Mouse (Mus musculus) intestine, embryonic 14.5 days (tissue): ENCODE data around the gene Eri3. TPM values are rescaled to one million over a fixed set of nuclear protein-coding genes. Genes with fewer than 3 reads are reported as not detected.

ENCODE experiments used
- ATAC-seq: fragments of 200-750 bp; cut with Nextera tagmentation; replicated peaks from 2 replicates; pipeline ENCODE4 v1.8.0; 2017; ENCODE audit warnings: low read depth, moderate number of reproducible peaks, moderate TSS enrichment, moderate library complexity; ENCODE audit not compliant: low FRiP score, low TSS enrichment
- DNase-seq: peaks from one replicate; pipeline ENCODE4 v3.0.0-alpha.2; 2018; ENCODE audit warnings: low spot score
- H3K27ac ChIP-seq: fragments of 300-500 bp; sonication (generic); 2 replicates; pipeline ENCODE4 v1.5.1; 2014; ENCODE audit warnings: low read depth, mild to moderate bottlenecking, control low read depth
- H3K27me3 ChIP-seq: fragments of 300-500 bp; sonication (generic); replicated peaks from 2 replicates; pipeline ENCODE4 v1.6.1; 2014; ENCODE audit warnings: low read length, control low read depth; ENCODE audit not compliant: control insufficient read depth, insufficient read depth
- H3K36me3 ChIP-seq: fragments of 300-500 bp; sonication (generic); 2 replicates; pipeline ENCODE4 v1.6.1; 2014; ENCODE audit warnings: low read length, control low read depth; ENCODE audit not compliant: control insufficient read depth, insufficient read depth
- H3K4me1 ChIP-seq: fragments of 300-500 bp; sonication (generic); replicated peaks from 2 replicates; pipeline ENCODE4 v1.6.1; 2014; ENCODE audit warnings: low read length, control low read depth, mixed read lengths; ENCODE audit not compliant: control insufficient read depth, insufficient read depth
- H3K4me2 ChIP-seq: fragments of 300-500 bp; sonication (generic); 2 replicates; pipeline ENCODE4 v1.6.1; 2014; ENCODE audit warnings: low read length
- H3K4me3 ChIP-seq: fragments of 300-500 bp; sonication (generic); 2 replicates; pipeline ENCODE4 v1.5.1; 2014; ENCODE audit warnings: low read depth, low read length, control low read depth, mixed read lengths
- H3K9ac ChIP-seq: fragments of 300-500 bp; sonication (generic); 2 replicates; pipeline ENCODE4 v1.6.1; 2014; ENCODE audit warnings: mild to moderate bottlenecking, low read length
- H3K9me3 ChIP-seq: fragments of 300-500 bp; sonication (generic); 2 replicates; pipeline ENCODE4 v1.6.1; 2016; ENCODE audit warnings: low read length, control low read depth; ENCODE audit not compliant: control insufficient read depth
- WGBS: fragments of 180-500 bp; shearing (Covaris S2); extraction: QIAGEN DNeasy Blood & Tissue Kit; methylation state at CpG from one replicate; pipeline ENCODE4 v1.1.7; 2014; 5-methylcytosine and 5-hydroxymethylcytosine counted together
- polyA plus RNA-seq: library from polyadenylated mRNA; unstranded; fragments of >200 nt; fragmentation: Nextera tagmentation; extraction: Ambion mirVana; gene quantifications from 2 replicates; pipeline ENCODE4 v1.2.1, GENCODE M21; 2014

Gene Eri3
- polyA plus RNA-seq, 1 experiment from 2014 or later, result 141 TPM

GRCm38 (mm10) chr4:117681931-117682461 is 131.8 kb downstream of the Eri3 start, which contains the start of gene Dmap1:
Gene Dmap1, minus strand, starts transcription at chr4:117682273.
- H3K4me1 ChIP-seq, result peaks cover 7% of the 10 kb centered on the region
- peak; percentile 98 for DNase-seq
- H3K4me2 ChIP-seq, result peak within 1 kb of the TSS; percentile 94
- no peaks in the 10 kb centered on the region for H3K9me3 ChIP-seq
- ATAC-seq, result peak; percentile 87
- peak within 1 kb of the TSS; percentile 43; the same call in 1 of the 2 replicates for H3K27ac ChIP-seq
- peak within 1 kb of the TSS; percentile 89 for H3K4me3 ChIP-seq
- H3K9ac ChIP-seq, result peak within 1 kb of the TSS; percentile 81
- WGBS, result under 1% methylated on average over 33 of the region's 33 CpGs
- peaks cover 38% of the 10 kb centered on the region for H3K36me3 ChIP-seq
- H3K27me3 ChIP-seq, result no peaks in the 10 kb centered on the region

GRCm38 (mm10) chr4:117682463-117682862 is 132.3 kb downstream of the Eri3 start:
- H3K27ac ChIP-seq, result peak overlapping the region; percentile 43; the same call in 1 of the 2 replicates
- H3K36me3 ChIP-seq, result peaks cover 34% of the 10 kb centered on the region
- ATAC-seq (no peak), DNase-seq (no peak)
- no peaks in the 10 kb centered on the region for H3K9me3 ChIP-seq
- H3K4me3 ChIP-seq, result peak overlapping the region; percentile 89
- H3K27me3 ChIP-seq, result no peaks in the 10 kb centered on the region
- H3K9ac ChIP-seq, result peak overlapping the region; percentile 81
- H3K4me1 ChIP-seq, result peaks cover 7% of the 10 kb centered on the region
- H3K4me2 ChIP-seq, result peak overlapping the region; percentile 94

- Histone ChIP-seq H3K4me1 (peaks cover 7% of the 10 kb centered on the region), H3K27ac (no peak overlapping the region), H3K36me3 (peaks cover 27% of the 10 kb centered on the region), H3K9ac (no peak overlapping the region), H3K4me2 (peak overlapping the region; percentile 94), H3K9me3 (no peaks in the 10 kb centered on the region), H3K27me3 (no peaks in the 10 kb centered on the region), H3K4me3 (no peak overlapping the region)
- no peak for DNase-seq
- ATAC-seq, result no peak
- WGBS, result 64% methylated on average over 6 of the region's 6 CpGs
Observed at GRCm38 (mm10) chr4:117683048-117683768, 133.0 kb downstream of the Eri3 start.

GRCm38 (mm10) chr4:117686354-117686753 is 136.2 kb downstream of the Eri3 start:
- DNase-seq (no peak), ATAC-seq (no peak)
- Histone ChIP-seq H3K36me3 (no peaks in the 10 kb centered on the region), H3K4me1 (peaks cover 4% of the 10 kb centered on the region), H3K4me2 (no peak overlapping the region), H3K27ac (no peak overlapping the region), H3K27me3 (no peaks in the 10 kb centered on the region), H3K9ac (no peak overlapping the region), H3K9me3 (no peaks in the 10 kb centered on the region), H3K4me3 (no peak overlapping the region)
- WGBS, result 80% methylated on average over 4 of the region's 4 CpGs

DNA sequence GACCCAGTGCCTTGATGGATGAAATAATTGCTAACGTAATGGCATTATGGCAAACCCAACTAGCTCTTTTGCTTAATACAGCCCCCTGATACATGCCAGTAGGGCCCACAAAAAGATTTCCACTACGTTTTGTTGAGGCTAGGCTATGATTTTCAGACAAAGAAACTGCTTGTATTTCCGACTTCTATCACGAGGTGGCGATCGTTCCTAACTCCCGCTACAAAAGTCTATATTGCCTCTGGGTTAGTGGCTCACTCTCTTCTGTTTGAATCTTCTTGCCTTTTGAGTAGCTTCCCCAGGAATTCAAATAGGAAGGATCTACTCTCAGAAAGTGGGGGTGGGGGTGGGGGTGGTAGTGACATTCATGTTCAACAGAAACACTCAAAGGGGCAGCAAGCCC is 155.2 kb downstream of the Eri3 start:
- Histone ChIP-seq H3K9me3 (no peaks in the 10 kb centered on the region), H3K4me3 (no peak overlapping the region), H3K4me2 (no peak overlapping the region), H3K27ac (no peak overlapping the region), H3K4me1 (no peaks in the 10 kb centered on the region), H3K9ac (no peak overlapping the region), H3K36me3 (no peaks in the 10 kb centered on the region), H3K27me3 (no peaks in the 10 kb centered on the region)
- peak; percentile 91 for DNase-seq
- 6% methylated on average over 7 of the region's 7 CpGs for WGBS
- no peak for ATAC-seq

DNA sequence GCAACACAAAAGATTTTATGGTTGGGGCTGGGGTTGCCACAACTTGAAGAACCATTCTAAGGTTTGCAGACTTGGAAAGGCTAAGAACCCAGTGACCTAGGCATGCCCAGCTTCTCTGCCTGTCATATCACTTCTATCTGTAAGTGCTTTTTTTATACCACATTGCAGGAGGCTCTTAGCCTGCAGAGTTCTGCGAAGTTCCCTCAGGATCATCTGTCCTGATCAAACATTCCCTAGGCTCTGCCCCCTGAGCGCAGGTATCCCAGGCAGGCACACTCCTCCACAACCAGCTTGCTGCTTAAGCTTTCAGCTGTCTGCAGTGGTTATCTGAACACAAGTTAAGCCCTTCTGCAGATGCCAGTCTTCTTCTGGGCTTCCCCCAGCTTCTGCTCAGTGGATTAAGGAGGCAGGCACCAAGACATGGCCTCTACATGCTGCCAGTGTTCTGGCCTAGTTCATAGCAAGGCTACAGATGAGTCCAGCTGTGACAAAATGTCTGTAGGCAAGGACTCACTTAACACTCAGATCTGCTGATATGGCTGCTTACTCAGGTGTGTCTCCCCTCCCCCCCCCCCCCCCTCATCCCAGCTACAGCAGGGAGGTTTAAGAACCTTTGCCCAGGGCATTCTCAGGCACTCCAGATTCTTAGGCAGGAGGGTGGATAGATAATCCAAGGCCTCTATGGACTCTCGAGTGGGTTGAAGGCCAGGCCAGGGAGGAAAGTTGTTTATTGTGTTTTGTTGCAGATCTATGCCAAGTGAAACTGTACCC is 158.8 kb downstream of the Eri3 start:
- DNase-seq, result no peak
- Histone ChIP-seq H3K9me3 (no peaks in the 10 kb centered on the region), H3K36me3 (no peaks in the 10 kb centered on the region), H3K4me1 (no peaks in the 10 kb centered on the region), H3K27ac (no peak overlapping the region), H3K4me2 (no peak overlapping the region), H3K9ac (no peak overlapping the region), H3K4me3 (no peak overlapping the region), H3K27me3 (no peaks in the 10 kb centered on the region)
- peak; percentile 65; the same call in 1 of the 2 replicates for ATAC-seq
- WGBS, result 54% methylated on average over 3 of the region's 3 CpGs

DNA sequence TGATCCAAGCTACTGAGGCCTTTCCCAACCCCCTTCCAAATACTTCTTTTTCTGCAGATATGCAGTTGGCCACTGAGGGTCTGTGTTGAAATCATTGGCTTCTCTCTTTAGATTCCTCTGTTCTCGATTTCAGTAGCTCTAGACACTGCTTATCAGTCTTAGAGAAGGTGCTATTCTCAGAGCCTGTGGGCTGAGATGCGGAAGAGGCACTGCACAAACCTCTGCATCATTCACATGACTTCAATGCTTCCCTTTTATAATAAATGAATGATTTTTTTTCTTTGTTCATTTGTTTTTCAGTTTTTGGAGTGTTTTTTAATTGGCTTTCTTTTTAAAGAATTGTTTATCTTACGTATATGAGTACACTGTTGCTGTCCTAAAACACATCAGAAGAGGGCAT is 162.1 kb downstream of the Eri3 start:
- ATAC-seq (no peak), DNase-seq (no peak)
- Histone ChIP-seq H3K27me3 (no peaks in the 10 kb centered on the region), H3K36me3 (no peaks in the 10 kb centered on the region), H3K4me2 (no peak overlapping the region), H3K9me3 (no peaks in the 10 kb centered on the region), H3K4me3 (no peak overlapping the region), H3K4me1 (no peaks in the 10 kb centered on the region), H3K27ac (no peak overlapping the region), H3K9ac (no peak overlapping the region)
- WGBS, result 82% methylated on average over 3 of the region's 3 CpGs

- Histone ChIP-seq H3K4me2 (no peak overlapping the region), H3K9ac (no peak overlapping the region), H3K4me3 (no peak overlapping the region), H3K36me3 (no peaks in the 10 kb centered on the region), H3K27ac (no peak overlapping the region), H3K9me3 (no peaks in the 10 kb centered on the region), H3K27me3 (no peaks in the 10 kb centered on the region), H3K4me1 (no peaks in the 10 kb centered on the region)
- DNase-seq, result no peak
- no peak for ATAC-seq
- 62% methylated on average over 6 of the region's 6 CpGs for WGBS
Observed at GRCm38 (mm10) chr4:117713303-117714098, 163.3 kb downstream of the Eri3 start.
